Mouse (Mus musculus) kidney, adult 2 months (tissue): Measurements from ENCODE around the gene Ptpn4. TPM values are rescaled to one million over a fixed set of nuclear protein-coding genes. Genes with fewer than 3 reads are reported as not detected.

Source experiments
- DNase-seq: peaks from one replicate; pipeline ENCODE4 v3.0.0; 2021
- H3K27ac ChIP-seq: fragments of 200-500 bp; 2 replicates; pipeline ENCODE4 v1.5.1; 2012; ENCODE audit warnings: low read depth, low read length, control low read depth, inconsistent platforms; ENCODE audit not compliant: insufficient read depth
- H3K27me3 ChIP-seq: fragments of 200-500 bp; replicated peaks from 2 replicates; pipeline ENCODE4 v1.6.1; 2012; ENCODE audit warnings: mild to moderate bottlenecking, moderate library complexity, low read length, inconsistent platforms; ENCODE audit not compliant: control insufficient read depth, insufficient read depth
- H3K36me3 ChIP-seq: fragments of 200-500 bp; 2 replicates; pipeline ENCODE4 v1.6.1; 2012; ENCODE audit warnings: mild to moderate bottlenecking, moderate library complexity, low read length, inconsistent platforms; ENCODE audit not compliant: control insufficient read depth, insufficient read depth
- H3K4me1 ChIP-seq: fragments of 200-500 bp; 2 replicates; pipeline ENCODE4 v1.6.1; 2011; ENCODE audit warnings: low read length; ENCODE audit not compliant: control insufficient read depth, insufficient read depth
- H3K4me3 ChIP-seq: fragments of 200-500 bp; 2 replicates; pipeline ENCODE4 v1.5.1; 2011; ENCODE audit warnings: mild to moderate bottlenecking, low read depth, low read length, control low read depth; ENCODE audit not compliant: insufficient read depth
- CTCF ChIP-seq: fragments of 200-500 bp; conservative IDR thresholded peaks from 2 replicates; pipeline ENCODE4 v1.5.1; 2011; ENCODE audit warnings: low read depth, mild to moderate bottlenecking, control low read depth, low read length, moderate library complexity, mixed read lengths; ENCODE audit not compliant: insufficient read depth, insufficient read length
- POLR2A ChIP-seq: fragments of 200-500 bp; IDR thresholded peaks from one replicate; pipeline ENCODE4 v1.6.1; 2011; ENCODE audit warnings: low read depth, low read length, control low read depth
- WGBS: fragments of 180-500 bp; shearing (Covaris S2); methylation state at CpG from one replicate; pipeline ENCODE4 v1.1.7; 2018; 5-methylcytosine and 5-hydroxymethylcytosine counted together
- polyA plus RNA-seq: library from polyadenylated mRNA; depleted of rRNA; stranded (reverse); fragments of >200 nt; gene quantifications from 2 replicates; pipeline ENCODE4 v1.2.3, GENCODE M21; 2012

The Ptpn4 gene
- polyA plus RNA-seq, 1 experiment, result 3.6 TPM

- no peak for DNase-seq
- Histone ChIP-seq H3K36me3 (no peaks in the 10 kb centered on the region), H3K4me1 (no peaks in the 10 kb centered on the region), H3K27ac (no peak overlapping the region), H3K27me3 (no peaks in the 10 kb centered on the region), H3K4me3 (no peak overlapping the region)
- 90% methylated on average over 7 of the region's 7 CpGs for WGBS
- no peak for TF ChIP-seq CTCF
- no peak for TF ChIP-seq POLR2A
Measured at GRCm38 (mm10) chr1:119666904-119667303, 170.5 kb downstream of the Ptpn4 start.

DNA sequence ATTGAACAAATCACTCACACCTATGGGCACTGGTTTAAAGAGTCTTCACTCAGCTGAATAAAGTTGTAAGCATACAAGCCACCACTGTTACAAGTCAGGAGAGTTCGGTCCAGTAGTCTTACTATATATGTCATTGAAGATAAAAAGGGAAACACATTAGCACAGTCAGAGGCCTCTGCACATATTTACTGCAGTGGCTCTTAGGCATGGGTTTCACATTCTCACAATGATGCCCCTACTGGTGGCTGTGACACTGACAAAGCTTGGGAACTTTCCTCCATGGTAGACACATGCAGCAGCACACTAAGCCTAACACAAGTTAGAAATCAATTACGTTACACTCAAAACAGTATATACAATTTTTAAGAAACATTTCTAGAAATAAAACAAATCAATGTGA, 183.1 kb downstream of the Ptpn4 start:
- Histone ChIP-seq H3K27me3 (no peaks in the 10 kb centered on the region), H3K36me3 (no peaks in the 10 kb centered on the region), H3K4me1 (no peaks in the 10 kb centered on the region), H3K27ac (no peak overlapping the region), H3K4me3 (no peak overlapping the region)
- 94% methylated on average over 2 of the region's 2 CpGs for WGBS
- DNase-seq, result peak; percentile 15
- TF ChIP-seq CTCF, result peak; percentile 34
- TF ChIP-seq POLR2A, result no peak

- no peaks in the 10 kb centered on the region for H3K36me3 ChIP-seq
- no peak for TF ChIP-seq CTCF
- no peak for TF ChIP-seq POLR2A
- no peak for DNase-seq
- H3K27me3 ChIP-seq, result no peaks in the 10 kb centered on the region
- 90% methylated on average over 5 of the region's 5 CpGs for WGBS
- no peak overlapping the region for H3K4me3 ChIP-seq
- no peak overlapping the region for H3K27ac ChIP-seq
- no peaks in the 10 kb centered on the region for H3K4me1 ChIP-seq
Measured at GRCm38 (mm10) chr1:119650386-119650785, 187.0 kb downstream of the Ptpn4 start.

- no peak for DNase-seq
- Histone ChIP-seq H3K27ac (no peak overlapping the region), H3K36me3 (no peaks in the 10 kb centered on the region), H3K27me3 (no peaks in the 10 kb centered on the region), H3K4me1 (0 out of 2 replicates have a peak, but pooled peaks cover 3% of the 10 kb centered on the region), H3K4me3 (no peak overlapping the region)
- TF ChIP-seq CTCF (no peak), POLR2A (no peak)
- 70% methylated on average over 2 of the region's 2 CpGs for WGBS
Measured at GRCm38 (mm10) chr1:119649627-119650026, 187.8 kb downstream of the Ptpn4 start.

- TF ChIP-seq CTCF, result no peak
- Histone ChIP-seq H3K4me3 (peak within 1 kb of the TSS; percentile 79), H3K27me3 (no peaks in the 10 kb centered on the region), H3K4me1 (0 out of 2 replicates have a peak, but pooled peaks cover 3% of the 10 kb centered on the region), H3K27ac (peak within 1 kb of the TSS; percentile 89), H3K36me3 (no peaks in the 10 kb centered on the region)
- under 1% methylated on average over 86 of the region's 86 CpGs for WGBS
- peak; percentile 92 for DNase-seq
Measured at GRCm38 (mm10) chr1:119648205-119649111, 189.0 kb downstream of the Ptpn4 start, which contains the start of gene Epb41l5. Gene Epb41l5, minus strand, starts transcription at chr1:119649000.

DNA sequence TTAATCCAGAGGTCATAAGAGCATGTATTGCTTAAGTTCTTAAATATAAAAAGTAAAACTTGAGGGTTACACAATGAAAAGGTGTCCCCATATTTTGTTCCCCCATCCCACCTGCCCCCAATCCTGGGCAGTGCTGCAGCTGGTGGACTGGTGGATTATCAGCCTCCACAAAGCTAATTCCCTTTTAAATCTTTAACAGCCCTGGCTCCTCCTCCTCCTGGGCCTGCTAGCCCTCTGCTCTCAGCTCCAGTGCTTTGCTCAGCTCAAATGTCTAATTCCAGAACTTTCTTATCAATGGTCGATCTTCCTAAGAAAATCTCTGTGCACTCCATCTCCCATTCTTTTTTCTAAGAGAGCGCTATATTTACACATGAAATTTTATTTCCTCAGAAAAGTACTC, 191.1 kb downstream of the Ptpn4 start:
- Histone ChIP-seq H3K27ac (no peak overlapping the region), H3K4me3 (no peak overlapping the region), H3K4me1 (peaks cover 12% of the 10 kb centered on the region), H3K27me3 (no peaks in the 10 kb centered on the region), H3K36me3 (no peaks in the 10 kb centered on the region; the same call in 1 of the 2 replicates)
- 36% methylated on average over 2 of the region's 2 CpGs for WGBS
- peak; percentile 70 for DNase-seq
- TF ChIP-seq POLR2A (no peak), CTCF (no peak)

GRCm38 (mm10) chr1:119642367-119642766, 195.0 kb downstream of the Ptpn4 start:
- DNase-seq, result peak; percentile 83
- peak; percentile 66 for TF ChIP-seq CTCF
- TF ChIP-seq POLR2A, result no peak
- Histone ChIP-seq H3K27me3 (no peaks in the 10 kb centered on the region), H3K4me1 (peaks cover 31% of the 10 kb centered on the region), H3K27ac (no peak overlapping the region), H3K4me3 (0 out of 2 replicates have a peak overlapping the region, but pooled peaks have one; percentile 5), H3K36me3 (no peaks in the 10 kb centered on the region; the same call in 1 of the 2 replicates)
- WGBS, result 30% methylated on average over 12 of the region's 12 CpGs
